Mouse (Mus musculus) cerebellum, postnatal 14 days (tissue): ENCODE results near the gene Olfr194.
"Not testable (repeated sequence)": the region's sequence is repeated elsewhere in the genome, so short reads cannot be mapped to it uniquely, and the experiment has no call there.

Experiments used
- DNase-seq, 2 experiments: peaks; one replicate each; pipeline ENCODE4 v3.0.0; 2021; ENCODE audit warnings: mixed read lengths in 2 of 2

The Olfr194 gene

GRCm38 (mm10) chr16:59120969-59121368, at the start of gene Olfr194:
Olfr194 (minus strand) TSS chr16:59121069.
- DNase-seq, result no peak

DNA sequence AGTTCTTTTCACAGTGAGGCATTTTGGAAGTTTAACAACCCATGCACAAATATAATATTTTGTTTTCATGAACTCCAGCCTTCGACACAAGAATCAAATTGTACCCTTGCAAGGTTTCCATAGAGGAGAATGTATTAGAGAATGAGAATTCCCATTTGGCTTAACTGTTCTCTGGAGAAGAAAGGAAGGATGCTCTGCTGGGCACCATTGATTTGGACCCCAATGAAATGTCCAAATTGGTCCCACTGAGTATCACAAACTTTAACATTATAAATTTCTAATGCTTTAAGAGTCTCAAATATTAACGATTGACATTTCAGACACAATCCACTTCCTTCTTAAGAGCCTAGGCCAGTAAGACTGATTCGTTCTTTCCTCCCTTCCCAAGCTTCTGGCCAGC, 49.5 kb upstream of the Olfr194 start, which contains the start of gene Olfr196:
Gene Olfr196 (minus strand): TSS at position 101 of the 400 bp plus-strand sequence.
- DNase-seq, result no peak

DNA sequence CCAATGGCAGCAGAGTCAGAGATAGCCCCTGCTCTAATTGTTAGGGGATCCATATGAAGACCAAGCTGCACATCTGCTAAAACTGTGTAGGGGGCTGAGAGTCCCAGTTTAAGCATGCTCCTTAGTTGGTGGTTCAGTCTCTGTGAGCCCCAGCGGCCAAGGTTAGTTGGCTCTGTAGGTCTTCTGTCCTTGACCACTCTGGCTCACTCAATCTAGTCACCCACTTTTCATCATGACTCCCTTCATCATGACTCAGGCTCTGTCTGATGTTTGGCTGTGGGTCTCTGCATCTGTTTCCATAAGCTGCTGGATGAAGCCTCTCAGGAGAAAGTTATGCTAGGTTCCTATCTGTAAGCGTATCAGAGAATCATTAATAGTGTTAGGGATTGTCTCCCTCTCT, 31.1 kb upstream of the Olfr194 start:
- DNase-seq, result no peak

DNA sequence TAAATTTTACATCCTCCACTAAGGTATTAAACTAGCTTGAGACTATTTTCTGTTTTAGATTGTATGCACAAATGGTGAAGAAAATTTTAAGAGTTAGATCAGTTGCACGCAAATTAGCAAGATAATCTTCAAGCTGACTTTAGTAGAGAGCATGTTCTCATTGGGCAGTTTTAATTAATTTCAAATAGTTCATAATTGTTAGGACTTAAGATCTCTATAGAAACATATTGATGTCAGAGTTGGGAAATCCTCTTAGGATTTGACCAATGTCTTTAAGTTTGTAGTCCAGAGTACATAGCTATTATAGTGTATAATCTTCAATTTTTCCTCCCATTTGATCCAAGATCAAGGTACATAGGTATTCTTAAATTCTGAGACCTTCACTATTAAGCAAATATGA, 25.9 kb upstream of the Olfr194 start, which contains the start of gene Olfr195:
Gene Olfr195 (plus strand): TSS at position 301 of the 400 bp plus-strand sequence.
- DNase-seq, result no peak

- DNase-seq, result no peak
Measured at GRCm38 (mm10) chr16:59141105-59141504, 20.2 kb upstream of the Olfr194 start.

DNA sequence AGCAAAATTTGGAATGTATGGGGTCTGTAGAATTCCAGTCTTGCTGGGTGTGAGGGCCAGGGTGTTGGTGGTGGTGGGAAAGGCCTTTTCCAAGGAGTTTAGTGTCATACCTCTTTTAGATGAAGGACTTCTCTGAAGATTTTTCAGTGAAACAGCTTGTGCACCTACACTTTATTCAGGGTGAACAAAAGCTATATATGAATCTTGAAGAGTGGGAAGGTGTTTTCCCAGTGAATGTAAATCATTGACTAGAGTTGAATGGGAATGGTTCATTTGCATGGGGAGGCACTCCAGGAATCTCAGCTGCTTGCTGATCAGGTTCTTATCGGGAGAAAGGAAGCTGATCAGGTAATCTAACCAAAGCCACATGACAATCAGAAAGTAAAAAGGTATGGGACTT, 9.9 kb upstream of the Olfr194 start:
- no peak for DNase-seq

- DNase-seq, result no peak
Measured at GRCm38 (mm10) chr16:59111781-59112180, 9.1 kb downstream of the Olfr194 start, which contains the start of gene Olfr193. Olfr193 (minus strand) TSS chr16:59111881.

GRCm38 (mm10) chr16:59108522-59108921, 12.3 kb downstream of the Olfr194 start:
- DNase-seq, result not testable (repeated sequence)

GRCm38 (mm10) chr16:59105312-59105711, 15.6 kb downstream of the Olfr194 start:
- DNase-seq, result no peak

DNA sequence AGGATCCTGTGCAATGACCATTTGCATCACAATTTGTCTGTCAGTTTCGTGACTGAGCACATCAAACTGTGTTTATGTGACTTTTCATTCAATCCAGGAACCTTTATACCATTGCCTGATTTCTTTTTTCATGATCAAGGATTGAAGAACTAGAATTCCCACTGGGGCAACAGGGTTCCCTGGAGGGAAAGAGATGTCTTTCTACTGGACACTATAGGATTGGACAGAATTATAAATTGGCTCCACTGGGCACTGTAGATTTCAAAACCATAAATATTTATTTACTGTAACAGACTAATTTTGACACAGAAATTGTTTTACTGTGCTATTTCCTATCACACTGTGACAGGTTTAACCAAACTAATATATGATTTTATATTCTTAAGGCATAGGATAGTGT, 31.1 kb downstream of the Olfr194 start, which contains the start of gene Olfr191:
Gene Olfr191 (minus strand): TSS at position 101 of the 400 bp plus-strand sequence.
- DNase-seq, result not testable (repeated sequence)

- not testable (repeated sequence) for DNase-seq
Measured at GRCm38 (mm10) chr16:59081113-59081512, 39.8 kb downstream of the Olfr194 start.

GRCm38 (mm10) chr16:59077905-59078304, 43.0 kb downstream of the Olfr194 start, which contains the start of gene Olfr190:
Olfr190 (minus strand) TSS chr16:59078005.
- DNase-seq, result no peak

DNA sequence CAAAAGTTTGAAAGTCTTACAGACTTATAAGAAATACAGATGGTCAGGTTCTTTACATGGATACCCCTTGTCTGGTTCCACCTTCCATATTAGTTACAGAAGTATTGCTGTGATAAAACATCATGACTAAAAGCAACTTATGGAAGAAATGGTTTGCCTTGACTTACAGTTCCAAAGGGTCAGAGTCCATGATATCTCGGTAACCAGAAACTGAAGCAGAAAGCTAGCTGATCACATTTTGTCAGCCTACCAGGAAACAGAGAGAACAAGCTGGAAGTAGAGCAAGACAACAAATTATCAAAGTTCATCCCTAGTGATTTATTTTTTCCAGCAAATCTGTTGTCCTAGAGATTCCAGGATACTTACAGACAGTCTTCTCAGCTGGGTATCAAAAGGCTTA, 47.3 kb downstream of the Olfr194 start:
- no peak for DNase-seq

DNA sequence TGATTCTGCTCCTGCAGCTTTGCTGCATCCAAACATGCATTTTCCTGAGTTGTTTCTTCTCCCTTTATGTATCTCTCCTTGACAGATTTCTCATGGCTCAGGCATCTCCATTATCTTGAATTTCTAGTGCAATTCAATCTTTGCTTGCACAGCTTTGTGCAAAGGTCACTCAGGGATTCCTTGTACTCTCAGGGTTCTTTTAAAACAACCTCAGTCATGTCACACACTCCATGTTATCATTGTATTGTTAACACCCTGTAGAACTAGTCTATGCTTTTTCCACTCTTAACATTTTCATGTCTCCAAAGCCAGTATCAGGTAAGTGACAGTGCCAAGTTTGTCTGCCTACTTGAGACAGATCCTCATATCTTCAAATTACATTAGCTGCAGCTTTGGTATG, 49.1 kb downstream of the Olfr194 start:
- no peak for DNase-seq
